Mouse (Mus musculus) cortical plate, adult 2 months (tissue): ENCODE data around the gene Cx3cr1. TPM values are rescaled to one million over a fixed set of nuclear protein-coding genes. Genes with fewer than 3 reads are reported as not detected.

Source experiments
- H3K27ac ChIP-seq: fragments of 200-500 bp; 2 replicates; pipeline ENCODE4 v1.5.1; 2012; ENCODE audit warnings: low read length, control low read depth, inconsistent platforms; ENCODE audit not compliant: insufficient read depth
- H3K4me1 ChIP-seq: fragments of 200-500 bp; 2 replicates; pipeline ENCODE4 v1.6.1; 2011; ENCODE audit warnings: low read length; ENCODE audit not compliant: control insufficient read depth, insufficient read depth
- H3K4me3 ChIP-seq: fragments of 200-500 bp; 2 replicates; pipeline ENCODE4 v1.5.1; 2011; ENCODE audit warnings: mild to moderate bottlenecking, low read length, control low read depth; ENCODE audit not compliant: insufficient read depth
- CTCF ChIP-seq: fragments of 200-500 bp; IDR thresholded peaks from 2 replicates; pipeline ENCODE4 v1.5.1; 2011; ENCODE audit warnings: mild to moderate bottlenecking, control low read depth, low read length; ENCODE audit not compliant: insufficient read depth; ENCODE audit errors: extremely low read depth
- POLR2A ChIP-seq: fragments of 200-500 bp; IDR thresholded peaks from 2 replicates; pipeline ENCODE4 v1.6.1; 2011; ENCODE audit warnings: mild to moderate bottlenecking, low read length, control low read depth; ENCODE audit not compliant: insufficient read depth; ENCODE audit errors: extremely low read depth
- polyA plus RNA-seq: library from polyadenylated mRNA; depleted of rRNA; stranded (reverse); fragments of >200 nt; gene quantifications from 2 replicates; pipeline ENCODE4 v1.2.3, GENCODE M21; 2012

Cx3cr1 gene
- polyA plus RNA-seq, 1 experiment, result 38.2 TPM

DNA sequence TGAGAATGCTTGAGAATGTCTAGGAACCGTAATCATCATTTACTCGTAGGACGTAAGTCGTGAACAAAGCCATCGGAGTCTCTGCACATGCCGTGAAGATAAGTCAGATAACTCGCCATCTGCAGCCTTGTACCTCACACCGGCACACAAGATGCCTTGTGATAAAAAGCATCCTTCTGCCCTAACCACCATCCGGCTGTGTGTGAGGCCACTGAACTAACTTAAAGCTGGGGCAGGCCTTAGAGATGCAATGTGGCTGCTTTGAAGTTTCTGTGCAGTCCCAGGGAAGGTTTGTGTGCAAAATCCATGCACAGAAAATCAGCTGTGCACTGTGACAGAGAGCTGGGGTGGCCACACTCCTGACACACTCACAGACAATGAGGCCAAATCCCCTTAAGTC is 14.7 kb upstream of the Cx3cr1 start:
- no peak overlapping the region for H3K27ac ChIP-seq
- H3K4me1 ChIP-seq, result no peaks in the 10 kb centered on the region
- no peak overlapping the region for H3K4me3 ChIP-seq
- no peak for TF ChIP-seq POLR2A
- TF ChIP-seq CTCF, result no peak

- no peak for TF ChIP-seq CTCF
- no peak for TF ChIP-seq POLR2A
- no peak overlapping the region for H3K27ac ChIP-seq
- H3K4me1 ChIP-seq, result no peaks in the 10 kb centered on the region
- no peak overlapping the region for H3K4me3 ChIP-seq
These were observed 13.6 kb upstream of the Cx3cr1 start for GRCm38 (mm10) chr9:120083158-120083894.

GRCm38 (mm10) chr9:120082691-120083090 is 13.0 kb upstream of the Cx3cr1 start:
- no peak overlapping the region for H3K4me3 ChIP-seq
- no peak for TF ChIP-seq POLR2A
- no peak overlapping the region for H3K27ac ChIP-seq

DNA sequence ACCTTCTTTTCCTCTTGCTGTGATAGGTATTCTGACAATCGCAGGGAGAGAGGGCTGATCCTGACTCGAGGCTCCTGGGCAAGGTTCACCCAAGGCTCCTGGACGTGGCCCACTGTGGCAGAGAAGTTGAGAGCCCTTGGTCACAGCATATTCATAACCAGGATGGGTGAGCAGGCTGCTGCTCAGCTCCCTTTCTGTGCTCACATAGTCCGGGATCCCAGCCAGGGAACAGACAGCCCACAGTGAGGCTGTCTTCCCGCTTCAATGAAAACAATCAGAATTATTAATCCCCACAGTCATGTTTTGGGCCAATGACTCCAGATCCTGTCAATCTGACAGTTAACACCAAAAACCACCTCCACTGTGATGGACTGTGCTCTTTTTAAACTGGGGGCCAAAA is 12.3 kb upstream of the Cx3cr1 start:
- Histone ChIP-seq H3K4me1 (no peaks in the 10 kb centered on the region), H3K4me3 (no peak overlapping the region), H3K27ac (no peak overlapping the region)
- TF ChIP-seq POLR2A (no peak), CTCF (no peak)

More at GRCm38 (mm10) chr9:120082691-120083090, 13.0 kb upstream of the Cx3cr1 start:
- no peaks in the 10 kb centered on the region for H3K4me1 ChIP-seq

- H3K27ac ChIP-seq, result no peak overlapping the region
- 0 out of 2 replicates have a peak, but pooled peaks have one; percentile 0 for TF ChIP-seq CTCF
- no peak for TF ChIP-seq POLR2A
These were observed 11.6 kb upstream of the Cx3cr1 start for GRCm38 (mm10) chr9:120081247-120081646.

GRCm38 (mm10) chr9:120080546-120081108 is 10.9 kb upstream of the Cx3cr1 start:
- H3K4me3 ChIP-seq, result no peak overlapping the region
- TF ChIP-seq POLR2A (no peak), CTCF (no peak)
- H3K4me1 ChIP-seq, result no peaks in the 10 kb centered on the region
- H3K27ac ChIP-seq, result no peak overlapping the region

More at GRCm38 (mm10) chr9:120081247-120081646, 11.6 kb upstream of the Cx3cr1 start:
- no peak overlapping the region for H3K4me3 ChIP-seq
- no peaks in the 10 kb centered on the region for H3K4me1 ChIP-seq

DNA sequence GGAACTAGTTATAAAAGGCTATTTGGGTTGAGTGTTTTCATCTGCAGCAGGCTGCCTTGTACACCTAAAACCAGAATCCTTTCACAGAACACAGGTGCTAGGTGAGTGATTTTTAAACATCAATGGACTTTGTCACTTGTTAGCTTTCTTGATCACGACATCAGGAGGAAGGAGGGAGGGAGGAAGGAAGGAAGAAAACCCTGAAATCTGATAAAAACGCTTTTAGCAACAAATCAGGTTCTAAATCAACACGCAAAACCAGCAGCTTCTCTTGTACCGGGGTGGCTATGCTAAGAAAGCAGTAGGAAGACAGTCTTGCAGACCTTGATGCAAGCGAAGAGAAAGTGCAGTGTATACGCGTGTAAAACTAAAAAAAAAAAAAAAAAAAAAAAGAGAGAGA is 10.2 kb upstream of the Cx3cr1 start:
- H3K27ac ChIP-seq, result no peak overlapping the region
- TF ChIP-seq CTCF (no peak), POLR2A (no peak)
- H3K4me3 ChIP-seq, result no peak overlapping the region
- H3K4me1 ChIP-seq, result no peaks in the 10 kb centered on the region

GRCm38 (mm10) chr9:120078241-120078640 is 8.6 kb upstream of the Cx3cr1 start:
- no peak overlapping the region for H3K27ac ChIP-seq
- H3K4me1 ChIP-seq, result no peaks in the 10 kb centered on the region
- H3K4me3 ChIP-seq, result no peak overlapping the region
- TF ChIP-seq CTCF (no peak), POLR2A (no peak)

- TF ChIP-seq CTCF (no peak), POLR2A (no peak)
- no peak overlapping the region for H3K27ac ChIP-seq
- no peaks in the 10 kb centered on the region for H3K4me1 ChIP-seq
- no peak overlapping the region for H3K4me3 ChIP-seq
These were observed 4.8 kb upstream of the Cx3cr1 start for GRCm38 (mm10) chr9:120074516-120074915.

- Histone ChIP-seq H3K4me3 (no peak overlapping the region), H3K27ac (no peak overlapping the region), H3K4me1 (no peaks in the 10 kb centered on the region)
- TF ChIP-seq POLR2A (no peak), CTCF (peak; percentile 89)
These were observed 3.5 kb upstream of the Cx3cr1 start for GRCm38 (mm10) chr9:120073169-120073568.

GRCm38 (mm10) chr9:120071251-120071650 is 1.6 kb upstream of the Cx3cr1 start:
- TF ChIP-seq POLR2A (no peak), CTCF (no peak)
- no peaks in the 10 kb centered on the region for H3K4me1 ChIP-seq
- H3K4me3 ChIP-seq, result no peak overlapping the region
- H3K27ac ChIP-seq, result no peak overlapping the region
